Mouse (Mus musculus): ENCODE measurements around the gene Pygo2. TPM values are rescaled to one million over a fixed set of nuclear protein-coding genes. Genes with fewer than 3 reads are reported as not detected.

The Pygo2 gene
- total RNA-seq, 2 experiments from 2014 or later: 34.2 to 36.9 TPM

- peak; percentile 59 for DNase-seq
Measured at GRCm38 (mm10) chr3:89392871-89393311, 37.1 kb upstream of the Pygo2 start.

GRCm38 (mm10) chr3:89393605-89394004 lies 36.4 kb upstream of the Pygo2 start:
- peak; percentile 99 for DNase-seq

GRCm38 (mm10) chr3:89394006-89394893 lies 35.8 kb upstream of the Pygo2 start, which contains the start of gene Zbtb7b:
Zbtb7b (minus strand) TSS chr3:89394776.
- DNase-seq: peak; percentile 89

GRCm38 (mm10) chr3:89394894-89395256 lies 35.1 kb upstream of the Pygo2 start:
- peak; percentile 86 for DNase-seq

- peak; percentile 48 for DNase-seq
Measured at GRCm38 (mm10) chr3:89395419-89395805, 34.6 kb upstream of the Pygo2 start.

- DNase-seq: peak; percentile 78
Measured at GRCm38 (mm10) chr3:89395806-89396653, 34.0 kb upstream of the Pygo2 start.

GRCm38 (mm10) chr3:89396654-89397005 lies 33.4 kb upstream of the Pygo2 start:
- no peak for DNase-seq

GRCm38 (mm10) chr3:89401329-89401728 lies 28.7 kb upstream of the Pygo2 start:
- DNase-seq: no peak

- DNase-seq: no peak
Measured at GRCm38 (mm10) chr3:89402693-89403092, 27.3 kb upstream of the Pygo2 start, which contains the start of gene Lenep. Lenep (minus strand) TSS chr3:89402793.

GRCm38 (mm10) chr3:89406887-89407286 lies 23.1 kb upstream of the Pygo2 start:
- DNase-seq: no peak

- DNase-seq: no peak
Measured at GRCm38 (mm10) chr3:89408448-89408847, 21.6 kb upstream of the Pygo2 start.

GRCm38 (mm10) chr3:89409701-89410100 lies 20.3 kb upstream of the Pygo2 start:
- DNase-seq: no peak

- no peak for DNase-seq
Measured at GRCm38 (mm10) chr3:89410864-89411263, 19.1 kb upstream of the Pygo2 start.

GRCm38 (mm10) chr3:89411490-89412393 lies 18.3 kb upstream of the Pygo2 start, which contains the start of gene Flad1:
Flad1 (minus strand) TSS chr3:89411870.
- DNase-seq: peak; percentile 96

GRCm38 (mm10) chr3:89416158-89416557 lies 13.9 kb upstream of the Pygo2 start:
- no peak for DNase-seq

GRCm38 (mm10) chr3:89417131-89417530 lies 12.9 kb upstream of the Pygo2 start:
- DNase-seq: no peak

- no peak for DNase-seq
Measured at GRCm38 (mm10) chr3:89417840-89418169, 12.2 kb upstream of the Pygo2 start.

GRCm38 (mm10) chr3:89418170-89418860 lies 11.7 kb upstream of the Pygo2 start, which contains the start of the genes Cks1b and Shc1:
Cks1b (minus strand) TSS chr3:89418383.
Shc1 (plus strand) TSS chr3:89418443.
- peak; percentile 93 for DNase-seq

GRCm38 (mm10) chr3:89418861-89419250 lies 11.2 kb upstream of the Pygo2 start:
- DNase-seq: peak; percentile 93

GRCm38 (mm10) chr3:89419571-89419970 lies 10.4 kb upstream of the Pygo2 start:
- DNase-seq: peak; percentile 80

- DNase-seq: no peak
Measured at GRCm38 (mm10) chr3:89419981-89420380, 10.0 kb upstream of the Pygo2 start.

All from adrenal gland, postnatal 10 days (tissue).